In genomic region chr19:42247519-42247918, GRCm38 (mm10) we compare ENCODE assay signal across 18 mouse cellular contexts. TPM values are rescaled to one million over a fixed set of nuclear protein-coding genes. Genes with fewer than 3 reads are reported as not detected.
DNase-seq lines count a peak whose midpoint lies in the region; ATAC-seq lines count a peak whose summit lies in the region.
"Had no signal": no experiment of that assay in that cellular context is flagged by ENCODE, and none has a peak within 500 bp of the region (broad histone marks: within the 10 kb centered on the region; RNA-seq: fewer than 3 reads in every experiment).

TSS of gene Golga7b (plus strand) at chr19:42247574.

- intact Hi-C loops in heart, postnatal 10 days (cut with DNase I): no loop called here

- H3K4me2 ChIP-seq in forebrain, embryonic 15.5 days (replicated peaks): no peak within 1 kb of the TSS
- no peak within 1 kb of the TSS for H3K4me2 ChIP-seq in forebrain, embryonic 12.5 days
- H3K4me2 ChIP-seq in neural tube, embryonic 12.5 days (replicated peaks): no peak within 1 kb of the TSS
- no peak within 1 kb of the TSS for H3K4me2 ChIP-seq in neural tube, embryonic 15.5 days
- H3K4me2 ChIP-seq: limb, embryonic 13.5 days had no signal

- H3K4me3 ChIP-seq in forebrain, embryonic 15.5 days: no peak within 1 kb of the TSS
- H3K4me3 ChIP-seq in forebrain, embryonic 12.5 days (replicated peaks): no peak within 1 kb of the TSS
- H3K4me3 ChIP-seq in neural tube, embryonic 12.5 days: no peak within 1 kb of the TSS
- H3K4me3 ChIP-seq in neural tube, embryonic 15.5 days (replicated peaks): no peak within 1 kb of the TSS
- H3K4me3 ChIP-seq: erythroblast, embryonic 14.5 days; limb, embryonic 13.5 days had no signal

- ATAC-seq in forebrain, embryonic 15.5 days (replicated peaks): no peak
- no peak for ATAC-seq in forebrain, embryonic 12.5 days (ENCODE audit: low FRiP score)
- ATAC-seq in neural tube, embryonic 12.5 days (ENCODE audit: low FRiP score, low read depth): no peak
- ATAC-seq in neural tube, embryonic 15.5 days (ENCODE audit: low FRiP score): no peak

- 88% methylated on average over 3 of the region's 3 CpGs for WGBS in forebrain, embryonic 15.5 days
- 82% methylated on average over 3 of the region's 3 CpGs for WGBS in forebrain, embryonic 12.5 days
- 91% methylated on average over 3 of the region's 3 CpGs for WGBS in neural tube, embryonic 12.5 days
- WGBS in neural tube, embryonic 15.5 days: 86% methylated on average over 3 of the region's 3 CpGs

- no peaks in the 10 kb centered on the region for H3K4me1 ChIP-seq in forebrain, embryonic 15.5 days
- H3K4me1 ChIP-seq in forebrain, embryonic 12.5 days: no peaks in the 10 kb centered on the region
- no peaks in the 10 kb centered on the region for H3K4me1 ChIP-seq in neural tube, embryonic 12.5 days
- H3K4me1 ChIP-seq in neural tube, embryonic 15.5 days: no peaks in the 10 kb centered on the region
- H3K4me1 ChIP-seq: limb, embryonic 13.5 days had no signal

- H3K9ac ChIP-seq in forebrain, embryonic 15.5 days (replicated peaks): no peak within 1 kb of the TSS
- H3K9ac ChIP-seq in forebrain, embryonic 12.5 days: no peak within 1 kb of the TSS
- no peak within 1 kb of the TSS for H3K9ac ChIP-seq in neural tube, embryonic 12.5 days
- no peak within 1 kb of the TSS for H3K9ac ChIP-seq in neural tube, embryonic 15.5 days (replicated peaks)
- H3K9ac ChIP-seq: limb, embryonic 13.5 days had no signal

- no peak within 1 kb of the TSS for H3K27ac ChIP-seq in forebrain, embryonic 15.5 days (replicated peaks)
- H3K27ac ChIP-seq in forebrain, embryonic 12.5 days: no peak within 1 kb of the TSS
- H3K27ac ChIP-seq in neural tube, embryonic 12.5 days: no peak within 1 kb of the TSS
- no peak within 1 kb of the TSS for H3K27ac ChIP-seq in neural tube, embryonic 15.5 days (replicated peaks)
- H3K27ac ChIP-seq: limb, embryonic 13.5 days had no signal

- no peaks in the 10 kb centered on the region for H3K36me3 ChIP-seq in forebrain, embryonic 15.5 days
- no peaks in the 10 kb centered on the region for H3K36me3 ChIP-seq in forebrain, embryonic 12.5 days (replicated peaks)
- H3K36me3 ChIP-seq in neural tube, embryonic 12.5 days: no peaks in the 10 kb centered on the region
- no peaks in the 10 kb centered on the region for H3K36me3 ChIP-seq in neural tube, embryonic 15.5 days
- H3K36me3 ChIP-seq: limb, embryonic 13.5 days had no signal

- no peaks in the 10 kb centered on the region for H3K27me3 ChIP-seq in forebrain, embryonic 15.5 days
- H3K27me3 ChIP-seq in forebrain, embryonic 12.5 days: 0 out of 2 replicates have a peak, but pooled peaks cover 6% of the 10 kb centered on the region
- no peaks in the 10 kb centered on the region for H3K27me3 ChIP-seq in neural tube, embryonic 12.5 days (replicated peaks)
- peaks cover 2% of the 10 kb centered on the region; the same call in 1 of the 2 replicates for H3K27me3 ChIP-seq in neural tube, embryonic 15.5 days (replicated peaks)

- no peak for DNase-seq in neural tube, embryonic 10.5 days (ENCODE audit: extremely low spot score, low spot score)
- DNase-seq in left cerebral cortex, adult 8-10 months (ENCODE audit: low spot score in 2 of 2): no peak
- DNase-seq in right cerebral cortex, postnatal 4 days: no peak
- no peak for DNase-seq in heart, postnatal 10 days
- DNase-seq: adrenal gland, postnatal 25 days; B cell, adult 2 months; gastrocnemius, postnatal 10 days; heart, postnatal 4 days; lung, adult 18-20 months had no signal

- H3K9me3 ChIP-seq in forebrain, embryonic 15.5 days: no peaks in the 10 kb centered on the region
- no peaks in the 10 kb centered on the region for H3K9me3 ChIP-seq in forebrain, embryonic 12.5 days
- H3K9me3 ChIP-seq in neural tube, embryonic 12.5 days: no peaks in the 10 kb centered on the region
- H3K9me3 ChIP-seq in neural tube, embryonic 15.5 days (replicated peaks): no peaks in the 10 kb centered on the region
- H3K9me3 ChIP-seq: limb, embryonic 13.5 days had no signal

RNA-seq across cellular contexts. Expression of gene Golga7b, which starts in this region (rescaled TPM):
- polyA plus RNA-seq in forebrain, embryonic 15.5 days (2015; fragmentation: Nextera tagmentation; extraction: Ambion mirVana): 28.6 and 31.5 TPM in 2 replicates
- 6.6 and 7.1 TPM in 2 replicates for polyA plus RNA-seq in forebrain, embryonic 12.5 days (2016; fragmentation: Nextera tagmentation; extraction: Ambion mirVana)
- 19.8 and 22.9 TPM in 2 replicates for polyA plus RNA-seq in neural tube, embryonic 12.5 days (2016; fragmentation: Nextera tagmentation; extraction: Ambion mirVana)
- total RNA-seq in left cerebral cortex, adult 8-10 months (2022): 100 to 1,000 TPM in 2 of 4 experiments, 10 to 100 TPM in 2; 89.8 to 107 (median 99.9) TPM
- 68.0 and 77.8 TPM in 2 replicates for polyA plus RNA-seq in neural tube, embryonic 15.5 days (2015; fragmentation: Nextera tagmentation; extraction: Ambion mirVana)
- under 1 TPM; 0.29 to 0.30 TPM for total RNA-seq in heart, postnatal 10 days (2021)
- total RNA-seq: common myeloid progenitor, adult 5-6 weeks; megakaryocyte-erythroid progenitor cell, adult 5-6 weeks had no signal
- polyA plus RNA-seq: erythroblast, embryonic 14.5 days; kidney, embryonic 14.5 days had no signal

Comparison
In these comparisons a context has a peak if more than half of its experiments do, and no peak if none do; other contexts are left out.
1. RNA of gene Golga7b (total RNA-seq): 89.8 to 107 TPM in left cerebral cortex, adult 8-10 months; 0.29 to 0.30 TPM in heart, postnatal 10 days; every median in the first group is over 10 times any median in the second.